Mouse (Mus musculus): ENCODE data around the gene Wdr83.

The Wdr83 gene

GRCm38 (mm10) chr8:85036381-85036717 is 44.8 kb downstream of the Wdr83 start:
- H3K27me3 ChIP-seq (ENCODE audit: insufficient read depth, low read length) = no peaks in the 10 kb centered on the region
- H3K36me3 ChIP-seq (ENCODE audit: insufficient read depth, low read length) = peaks cover 56% of the 10 kb centered on the region
- TF ChIP-seq CTCF (conservative IDR thresholded peaks at IDR 0.05; ENCODE audit: low read length) = no peak
- no peak for TF ChIP-seq NANOG (IDR thresholded peaks at IDR 0.05; ENCODE audit: borderline replicate concordance, low read length)
- no peak for TF ChIP-seq POU5F1 (IDR thresholded peaks at IDR 0.05; ENCODE audit: borderline replicate concordance, low read length)
- peaks cover 71% of the 10 kb centered on the region for H3K4me1 ChIP-seq (replicated peaks; ENCODE audit: low read depth, low read length)
- no peaks in the 10 kb centered on the region for H3K9me3 ChIP-seq (ENCODE audit: low read length)
- H3K4me3 ChIP-seq (replicated peaks; ENCODE audit: low read length) = peak overlapping the region; percentile 94

- peak overlapping the region; percentile 94 for H3K4me3 ChIP-seq (replicated peaks; ENCODE audit: low read length)
- H3K27me3 ChIP-seq (ENCODE audit: insufficient read depth, low read length) = no peaks in the 10 kb centered on the region
- peaks cover 55% of the 10 kb centered on the region for H3K36me3 ChIP-seq (ENCODE audit: insufficient read depth, low read length)
- peaks cover 69% of the 10 kb centered on the region for H3K4me1 ChIP-seq (replicated peaks; ENCODE audit: low read depth, low read length)
- no peak for TF ChIP-seq NANOG (IDR thresholded peaks at IDR 0.05; ENCODE audit: borderline replicate concordance, low read length)
- no peaks in the 10 kb centered on the region for H3K9me3 ChIP-seq (ENCODE audit: low read length)
These were observed 45.3 kb downstream of the Wdr83 start for GRCm38 (mm10) chr8:85035728-85036310.

- H3K27me3 ChIP-seq (ENCODE audit: insufficient read depth, low read length) = no peaks in the 10 kb centered on the region
- H3K9me3 ChIP-seq (ENCODE audit: low read length) = no peaks in the 10 kb centered on the region
- H3K36me3 ChIP-seq (ENCODE audit: insufficient read depth, low read length) = peaks cover 55% of the 10 kb centered on the region
- no peak for TF ChIP-seq CTCF (conservative IDR thresholded peaks at IDR 0.05; ENCODE audit: low read length)
- no peak for TF ChIP-seq POU5F1 (IDR thresholded peaks at IDR 0.05; ENCODE audit: borderline replicate concordance, low read length)
- TF ChIP-seq NANOG (IDR thresholded peaks at IDR 0.05; ENCODE audit: borderline replicate concordance, low read length) = no peak
- H3K4me3 ChIP-seq (replicated peaks; ENCODE audit: low read length) = peak overlapping the region; percentile 94
- peaks cover 67% of the 10 kb centered on the region for H3K4me1 ChIP-seq (replicated peaks; ENCODE audit: low read depth, low read length)
These were observed 45.9 kb downstream of the Wdr83 start for GRCm38 (mm10) chr8:85035165-85035727.

- Histone ChIP-seq H3K9me3 (ENCODE audit: low read length) (no peaks in the 10 kb centered on the region), H3K27me3 (ENCODE audit: insufficient read depth, low read length) (no peaks in the 10 kb centered on the region), H3K4me3 (replicated peaks; ENCODE audit: low read length) (peak overlapping the region; percentile 94), H3K36me3 (ENCODE audit: insufficient read depth, low read length) (peaks cover 55% of the 10 kb centered on the region), H3K4me1 (replicated peaks; ENCODE audit: low read depth, low read length) (peaks cover 67% of the 10 kb centered on the region)
- no peak for TF ChIP-seq CTCF (conservative IDR thresholded peaks at IDR 0.05; ENCODE audit: low read length)
These were observed 46.3 kb downstream of the Wdr83 start for GRCm38 (mm10) chr8:85034764-85035163.

- peaks cover 55% of the 10 kb centered on the region for H3K36me3 ChIP-seq (ENCODE audit: insufficient read depth, low read length)
- TF ChIP-seq NANOG (IDR thresholded peaks at IDR 0.05; ENCODE audit: borderline replicate concordance, low read length) (no peak), POU5F1 (IDR thresholded peaks at IDR 0.05; ENCODE audit: borderline replicate concordance, low read length) (no peak), CTCF (conservative IDR thresholded peaks at IDR 0.05; ENCODE audit: low read length) (no peak)
- no peaks in the 10 kb centered on the region for H3K9me3 ChIP-seq (ENCODE audit: low read length)
- H3K4me1 ChIP-seq (replicated peaks; ENCODE audit: low read depth, low read length) = peaks cover 68% of the 10 kb centered on the region
- peak overlapping the region; percentile 94; the same call in 1 of the 2 replicates for H3K4me3 ChIP-seq (replicated peaks; ENCODE audit: low read length)
- no peaks in the 10 kb centered on the region for H3K27me3 ChIP-seq (ENCODE audit: insufficient read depth, low read length)
These were observed 47.2 kb downstream of the Wdr83 start for GRCm38 (mm10) chr8:85033867-85034266.

- H3K36me3 ChIP-seq (ENCODE audit: insufficient read depth, low read length) = peaks cover 57% of the 10 kb centered on the region
- TF ChIP-seq CTCF (conservative IDR thresholded peaks at IDR 0.05; ENCODE audit: low read length) (no peak), NANOG (IDR thresholded peaks at IDR 0.05; ENCODE audit: borderline replicate concordance, low read length) (no peak), POU5F1 (IDR thresholded peaks at IDR 0.05; ENCODE audit: borderline replicate concordance, low read length) (no peak)
- no peaks in the 10 kb centered on the region for H3K27me3 ChIP-seq (ENCODE audit: insufficient read depth, low read length)
- H3K4me1 ChIP-seq (replicated peaks; ENCODE audit: low read depth, low read length) = peaks cover 72% of the 10 kb centered on the region
- no peak overlapping the region for H3K4me3 ChIP-seq (replicated peaks; ENCODE audit: low read length)
- H3K9me3 ChIP-seq (ENCODE audit: low read length) = no peaks in the 10 kb centered on the region
These were observed 48.3 kb downstream of the Wdr83 start for GRCm38 (mm10) chr8:85032622-85033311.

GRCm38 (mm10) chr8:85029271-85029670 is 51.8 kb downstream of the Wdr83 start:
- Histone ChIP-seq H3K36me3 (ENCODE audit: insufficient read depth, low read length) (peaks cover 58% of the 10 kb centered on the region), H3K9me3 (ENCODE audit: low read length) (no peaks in the 10 kb centered on the region), H3K27me3 (ENCODE audit: insufficient read depth, low read length) (no peaks in the 10 kb centered on the region), H3K4me1 (replicated peaks; ENCODE audit: low read depth, low read length) (peaks cover 76% of the 10 kb centered on the region), H3K4me3 (replicated peaks; ENCODE audit: low read length) (peak overlapping the region; percentile 100)
- TF ChIP-seq NANOG (IDR thresholded peaks at IDR 0.05; ENCODE audit: borderline replicate concordance, low read length) (no peak), POU5F1 (IDR thresholded peaks at IDR 0.05; ENCODE audit: borderline replicate concordance, low read length) (no peak), CTCF (conservative IDR thresholded peaks at IDR 0.05; ENCODE audit: low read length) (no peak)

- TF ChIP-seq NANOG (IDR thresholded peaks at IDR 0.05; ENCODE audit: borderline replicate concordance, low read length) = no peak
- Histone ChIP-seq H3K4me1 (replicated peaks; ENCODE audit: low read depth, low read length) (peaks cover 76% of the 10 kb centered on the region), H3K36me3 (ENCODE audit: insufficient read depth, low read length) (peaks cover 62% of the 10 kb centered on the region), H3K27me3 (ENCODE audit: insufficient read depth, low read length) (no peaks in the 10 kb centered on the region), H3K4me3 (replicated peaks; ENCODE audit: low read length) (peak overlapping the region; percentile 100), H3K9me3 (ENCODE audit: low read length) (no peaks in the 10 kb centered on the region)
These were observed 53.2 kb downstream of the Wdr83 start for GRCm38 (mm10) chr8:85027922-85028321.

GRCm38 (mm10) chr8:85027516-85027855 is 53.6 kb downstream of the Wdr83 start:
- H3K4me3 ChIP-seq (replicated peaks; ENCODE audit: low read length) = peak overlapping the region; percentile 100
- TF ChIP-seq POU5F1 (IDR thresholded peaks at IDR 0.05; ENCODE audit: borderline replicate concordance, low read length) = no peak
- no peak for TF ChIP-seq CTCF (conservative IDR thresholded peaks at IDR 0.05; ENCODE audit: low read length)
- no peak for TF ChIP-seq NANOG (IDR thresholded peaks at IDR 0.05; ENCODE audit: borderline replicate concordance, low read length)
- no peaks in the 10 kb centered on the region for H3K27me3 ChIP-seq (ENCODE audit: insufficient read depth, low read length)
- peaks cover 62% of the 10 kb centered on the region for H3K36me3 ChIP-seq (ENCODE audit: insufficient read depth, low read length)
- H3K9me3 ChIP-seq (ENCODE audit: low read length) = no peaks in the 10 kb centered on the region
- peaks cover 74% of the 10 kb centered on the region for H3K4me1 ChIP-seq (replicated peaks; ENCODE audit: low read depth, low read length)
